Mouse (Mus musculus) cerebellum, postnatal 25 days (tissue): ENCODE results near the gene Eqtn.

Source experiments
- DNase-seq, 2 experiments: peaks; one replicate each; pipeline ENCODE4 v3.0.0; 2021; ENCODE audit warnings: mixed read lengths in 2 of 2

Eqtn gene

DNA sequence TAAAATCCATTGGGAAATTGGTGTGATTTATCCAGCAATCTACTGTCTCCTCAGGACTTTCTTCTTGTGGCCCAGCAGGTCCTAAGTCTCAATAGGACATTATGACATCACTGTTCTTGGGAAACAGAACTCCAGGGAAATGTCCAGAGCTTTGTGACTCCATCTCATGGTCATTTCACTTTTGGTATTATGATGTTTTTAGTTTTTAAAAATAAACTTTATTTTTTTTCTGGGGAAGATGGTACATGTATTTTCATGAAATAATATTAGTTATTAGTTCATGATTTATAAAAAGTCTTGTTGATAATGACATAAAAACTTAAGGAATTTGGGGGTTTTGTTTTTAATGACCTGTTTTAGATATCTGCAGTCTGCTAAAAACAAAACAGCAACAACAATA is at the start of gene Eqtn:
Gene Eqtn, minus strand, starts transcription at position 101 of the 400 bp plus-strand sequence.
- no peak for DNase-seq

DNA sequence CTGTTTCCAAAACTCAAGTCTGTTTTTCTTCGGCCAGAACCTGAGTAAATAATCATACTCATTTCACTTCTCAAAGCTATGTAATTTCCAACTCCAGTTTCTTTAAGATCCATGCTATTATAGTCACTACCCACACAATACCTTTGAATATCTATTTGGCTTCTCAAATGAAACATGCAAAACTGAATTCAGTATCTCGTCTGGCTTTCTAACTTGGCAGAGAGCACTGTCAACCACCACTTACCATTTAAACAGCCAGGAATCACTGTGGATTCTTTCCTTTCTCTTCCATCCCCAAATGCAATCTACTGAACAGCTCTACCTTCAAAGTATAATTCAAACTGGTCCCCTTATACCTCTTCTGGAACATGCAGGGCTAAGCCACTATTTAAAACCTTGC is 44.7 kb upstream of the Eqtn start:
- no peak for DNase-seq

DNA sequence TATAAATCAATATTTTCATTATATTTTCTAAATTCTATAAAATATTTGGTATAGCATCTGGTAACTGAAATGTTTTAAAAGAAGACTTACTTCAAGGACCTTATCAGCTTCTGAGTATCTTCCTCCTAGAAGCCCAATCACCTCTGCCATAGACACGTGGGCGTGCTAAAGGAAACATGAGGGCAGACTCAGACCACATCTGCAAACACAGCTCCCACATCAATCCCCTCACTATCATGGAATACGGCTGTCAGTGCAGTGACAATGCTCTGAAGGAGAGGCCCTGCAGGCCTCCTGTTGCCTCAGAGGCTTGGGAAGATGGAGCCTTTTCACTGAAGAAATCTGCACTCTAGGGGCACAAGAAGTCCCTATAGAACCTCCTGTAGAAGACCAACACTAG is 24.1 kb upstream of the Eqtn start:
- no peak for DNase-seq

DNA sequence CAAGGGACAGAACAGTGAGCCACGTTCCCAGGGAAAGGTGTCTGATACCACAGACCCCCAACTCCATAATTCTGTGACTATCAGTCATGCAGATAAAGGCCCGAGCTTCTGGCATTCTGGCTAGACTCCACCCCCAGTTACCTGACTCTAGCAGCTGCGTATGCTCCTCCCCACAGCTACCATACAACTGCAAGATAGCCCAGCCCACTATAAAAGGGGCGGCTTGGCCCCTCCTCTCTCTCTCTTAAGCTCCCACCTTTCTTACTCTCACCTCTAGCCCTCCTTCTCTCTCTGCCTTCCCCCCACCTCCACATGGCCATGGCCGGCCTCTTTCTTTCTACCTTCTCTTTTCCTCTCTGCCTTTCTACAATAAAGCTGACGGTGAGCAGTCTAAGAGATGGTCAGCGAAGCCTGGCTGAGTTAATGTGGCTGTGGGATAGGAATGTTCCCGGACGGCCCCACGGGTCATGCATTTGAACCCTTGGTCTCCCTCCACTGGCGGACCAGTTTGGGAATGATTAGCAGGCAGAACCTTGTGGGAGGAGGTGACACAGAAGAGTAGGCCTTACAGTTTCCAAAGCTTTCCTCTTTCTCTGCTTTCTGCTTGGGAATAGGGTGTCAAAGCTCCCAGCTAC is 12.7 kb upstream of the Eqtn start:
- no peak for DNase-seq

DNA sequence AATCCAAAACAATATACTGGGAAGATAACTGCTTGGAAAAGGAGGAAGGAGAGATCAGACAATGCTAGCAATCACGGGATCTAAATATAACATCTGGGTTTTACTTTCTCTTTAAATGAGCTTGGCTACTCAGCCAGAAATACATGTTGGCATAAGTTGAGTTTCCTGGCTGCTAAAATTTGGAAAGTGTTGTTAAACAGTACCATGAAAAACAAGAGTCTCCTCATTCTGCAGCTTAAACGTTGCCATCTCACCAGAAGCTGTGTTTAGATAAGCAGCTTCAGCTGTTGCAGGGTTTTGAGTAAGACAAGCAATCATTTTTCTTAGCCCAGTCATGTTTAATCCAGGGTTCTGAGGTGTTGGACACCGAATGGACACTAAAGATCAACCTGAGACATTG is 26.9 kb downstream of the Eqtn start:
- no peak for DNase-seq

DNA sequence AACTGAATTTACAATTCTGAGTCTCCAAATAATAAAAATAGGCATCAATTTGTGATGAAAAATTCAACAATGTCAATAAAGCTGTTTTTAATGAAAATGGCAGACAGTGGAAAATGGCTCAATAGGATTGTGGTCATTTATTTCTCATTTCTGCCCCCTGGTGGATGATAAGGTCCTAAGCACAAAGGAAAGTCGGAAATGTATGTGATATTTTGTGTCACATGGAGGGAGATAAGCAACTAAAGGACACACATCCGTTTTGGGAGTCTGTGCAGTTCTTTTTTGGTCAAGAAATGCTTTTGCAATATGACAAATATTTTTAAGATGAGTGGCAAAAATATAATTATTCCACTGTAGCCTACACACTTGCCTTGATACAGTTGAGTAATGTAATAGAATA is 27.9 kb downstream of the Eqtn start:
- no peak for DNase-seq
